Mouse (Mus musculus) hindbrain, embryonic 16.5 days (tissue): ENCODE measurements at regions not wholly inside any gene's neighbourhood (a gene's known extent, or its start where the extent isn't known, plus 50 kb on each side); places are given as distances from the start of the nearest gene placed in this dataset.

Experiments used
- ATAC-seq: fragments of 200-750 bp; cut with Nextera tagmentation; 2 replicates; pipeline ENCODE4 v1.8.0; 2017; ENCODE audit warnings: moderate TSS enrichment, moderate library complexity
- H3K27ac ChIP-seq: fragments of 300-500 bp; sonication (generic); 2 replicates; pipeline ENCODE4 v1.5.1; 2014; ENCODE audit warnings: low read depth, mild to moderate bottlenecking, control low read depth, low read length, moderate library complexity
- H3K27me3 ChIP-seq: fragments of 300-500 bp; sonication (generic); replicated peaks from 2 replicates; pipeline ENCODE4 v1.6.1; 2014; ENCODE audit warnings: low read length; ENCODE audit not compliant: control insufficient read depth, insufficient read depth
- H3K36me3 ChIP-seq: fragments of 300-500 bp; sonication (generic); 2 replicates; pipeline ENCODE4 v1.6.1; 2014; ENCODE audit warnings: mild to moderate bottlenecking, low read length, moderate library complexity, mixed read lengths; ENCODE audit not compliant: control insufficient read depth, insufficient read depth
- H3K4me1 ChIP-seq: fragments of 300-500 bp; sonication (generic); 2 replicates; pipeline ENCODE4 v1.6.1; 2014; ENCODE audit warnings: low read depth, low read length; ENCODE audit not compliant: control insufficient read depth, insufficient read depth
- H3K4me2 ChIP-seq: fragments of 300-500 bp; sonication (generic); 2 replicates; pipeline ENCODE4 v1.6.1; 2014; ENCODE audit warnings: mild to moderate bottlenecking, low read length, control low read depth, moderate library complexity
- H3K4me3 ChIP-seq: fragments of 300-500 bp; sonication (generic); 2 replicates; pipeline ENCODE4 v1.5.1; 2014; ENCODE audit warnings: mild to moderate bottlenecking, low read length, control low read depth, moderate library complexity
- H3K9ac ChIP-seq: fragments of 300-500 bp; sonication (generic); 2 replicates; pipeline ENCODE4 v1.6.1; 2014; ENCODE audit warnings: low read depth, mild to moderate bottlenecking, control low read depth, low read length, moderate library complexity
- H3K9me3 ChIP-seq: fragments of 300-500 bp; sonication (generic); 2 replicates; pipeline ENCODE4 v1.6.1; 2014; ENCODE audit warnings: mild to moderate bottlenecking, low read length, moderate library complexity; ENCODE audit not compliant: control insufficient read depth
- WGBS: fragments of 180-500 bp; shearing (Covaris S2); extraction: QIAGEN DNeasy Blood & Tissue Kit; methylation state at CpG from one replicate; pipeline ENCODE4 v1.1.7; 2014; 5-methylcytosine and 5-hydroxymethylcytosine counted together

DNA sequence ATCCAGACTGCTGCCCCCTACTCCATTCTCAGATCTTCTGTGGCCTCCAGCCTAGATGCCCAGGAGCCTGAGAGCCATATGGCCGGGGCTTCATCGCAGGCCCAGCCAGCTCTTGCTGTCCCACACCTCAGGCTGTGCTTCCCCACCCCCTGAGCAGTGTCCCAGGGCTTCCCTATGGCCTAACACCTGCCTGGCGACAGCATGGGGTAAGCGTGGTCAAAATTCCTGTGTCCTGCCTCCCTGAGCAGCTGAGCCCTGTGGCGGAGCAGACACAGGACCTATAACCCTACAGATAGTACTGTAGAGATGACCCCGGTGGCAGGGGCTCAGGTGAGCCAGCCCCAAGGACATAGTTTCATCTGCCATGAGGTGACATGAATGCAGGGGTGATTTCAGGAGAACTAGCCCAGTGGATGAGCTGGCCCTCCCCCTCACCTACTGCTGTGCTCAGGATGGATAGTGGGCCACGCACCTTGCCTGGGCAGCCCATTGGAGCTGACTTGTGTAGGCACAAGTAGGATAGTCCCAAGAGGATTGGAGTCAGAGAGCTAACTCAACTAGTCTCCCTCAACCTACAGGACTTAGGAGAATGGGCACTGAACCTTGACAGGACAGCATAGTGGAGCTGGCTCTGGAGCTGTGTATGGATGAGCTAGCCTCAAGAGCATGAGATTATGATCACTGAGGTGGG, 4816.9 kb downstream of the 9330182O14Rik start:
- Histone ChIP-seq H3K4me3 (no peak overlapping the region), H3K4me2 (no peak overlapping the region), H3K27ac (no peak overlapping the region), H3K9me3 (no peaks in the 10 kb centered on the region), H3K36me3 (no peaks in the 10 kb centered on the region), H3K9ac (no peak overlapping the region), H3K27me3 (no peaks in the 10 kb centered on the region), H3K4me1 (no peaks in the 10 kb centered on the region)
- 92% methylated on average over 7 of the region's 7 CpGs for WGBS
- no peak for ATAC-seq
